Mouse (Mus musculus) retina, postnatal 7 days (tissue): ENCODE data around the gene Ptpru.
"Not testable (repeated sequence)": the region's sequence is repeated elsewhere in the genome, so short reads cannot be mapped to it uniquely, and the experiment has no call there.

Experiments used
- DNase-seq: peaks from one replicate; pipeline ENCODE4 v3.0.0-alpha.2; 2012; ENCODE audit warnings: low read depth, low spot score

Gene Ptpru

GRCm38 (mm10) chr4:131836351-131836881 lies 1.7 kb downstream of the Ptpru start:
- DNase-seq, result no peak

GRCm38 (mm10) chr4:131833971-131834609 lies 4.0 kb downstream of the Ptpru start:
- DNase-seq, result no peak

GRCm38 (mm10) chr4:131832759-131833407 lies 5.2 kb downstream of the Ptpru start:
- no peak for DNase-seq

GRCm38 (mm10) chr4:131831546-131832045 lies 6.5 kb downstream of the Ptpru start:
- DNase-seq, result no peak

GRCm38 (mm10) chr4:131829123-131829522 lies 9.0 kb downstream of the Ptpru start:
- DNase-seq, result no peak

GRCm38 (mm10) chr4:131826905-131827304 lies 11.2 kb downstream of the Ptpru start:
- no peak for DNase-seq

GRCm38 (mm10) chr4:131825830-131826229 lies 12.3 kb downstream of the Ptpru start:
- DNase-seq, result no peak

- no peak for DNase-seq
Observed at GRCm38 (mm10) chr4:131824939-131825338, 13.1 kb downstream of the Ptpru start.

- no peak for DNase-seq
Observed at GRCm38 (mm10) chr4:131822583-131822982, 15.5 kb downstream of the Ptpru start.

GRCm38 (mm10) chr4:131821161-131821731 lies 16.8 kb downstream of the Ptpru start:
- peak; percentile 16 for DNase-seq

- no peak for DNase-seq
Observed at GRCm38 (mm10) chr4:131818926-131819325, 19.2 kb downstream of the Ptpru start.

GRCm38 (mm10) chr4:131815774-131816173 lies 22.3 kb downstream of the Ptpru start:
- DNase-seq, result no peak

GRCm38 (mm10) chr4:131814869-131815268 lies 23.2 kb downstream of the Ptpru start:
- no peak for DNase-seq

GRCm38 (mm10) chr4:131813798-131814197 lies 24.3 kb downstream of the Ptpru start:
- no peak for DNase-seq

- no peak for DNase-seq
Observed at GRCm38 (mm10) chr4:131812458-131812857, 25.6 kb downstream of the Ptpru start.

- no peak for DNase-seq
Observed at GRCm38 (mm10) chr4:131805255-131805654, 32.8 kb downstream of the Ptpru start.

GRCm38 (mm10) chr4:131804732-131805131 lies 33.4 kb downstream of the Ptpru start:
- not testable (repeated sequence) for DNase-seq

- no peak for DNase-seq
Observed at GRCm38 (mm10) chr4:131803846-131804245, 34.2 kb downstream of the Ptpru start.

GRCm38 (mm10) chr4:131798968-131799367 lies 39.1 kb downstream of the Ptpru start:
- no peak for DNase-seq

GRCm38 (mm10) chr4:131797920-131798319 lies 40.2 kb downstream of the Ptpru start:
- no peak for DNase-seq

- DNase-seq, result no peak
Observed at GRCm38 (mm10) chr4:131797483-131797882, 40.6 kb downstream of the Ptpru start.

- DNase-seq, result no peak
Observed at GRCm38 (mm10) chr4:131796312-131797080, 41.6 kb downstream of the Ptpru start.
